Mouse (Mus musculus) liver, embryonic 13.5 days (tissue): Measurements from ENCODE around the gene Rbm7. TPM values are rescaled to one million over a fixed set of nuclear protein-coding genes. Genes with fewer than 3 reads are reported as not detected.
"Not testable (repeated sequence)": the region's sequence is repeated elsewhere in the genome, so short reads cannot be mapped to it uniquely, and the experiment has no call there.

Experiments
- ATAC-seq: fragments of 200-750 bp; cut with Nextera tagmentation; 2 replicates; pipeline ENCODE4 v1.8.0; 2017; ENCODE audit warnings: low read depth, mild to moderate bottlenecking, moderate number of reproducible peaks, moderate library complexity
- DNase-seq: peaks from one replicate; pipeline ENCODE4 v3.0.0; 2022
- H3K27ac ChIP-seq: fragments of 300-500 bp; sonication (generic); 2 replicates; pipeline ENCODE4 v1.5.1; 2015; ENCODE audit warnings: moderate library complexity, mild to moderate bottlenecking, inconsistent platforms
- H3K27me3 ChIP-seq: fragments of 300-500 bp; sonication (generic); 2 replicates; pipeline ENCODE4 v1.6.1; 2015; ENCODE audit warnings: mild to moderate bottlenecking, inconsistent platforms
- H3K36me3 ChIP-seq: fragments of 300-500 bp; sonication (generic); 2 replicates; pipeline ENCODE4 v1.6.1; 2015; ENCODE audit warnings: mild to moderate bottlenecking, inconsistent platforms
- H3K4me1 ChIP-seq: fragments of 300-500 bp; sonication (generic); replicated peaks from 2 replicates; pipeline ENCODE4 v1.6.1; 2015; ENCODE audit warnings: inconsistent platforms
- H3K4me2 ChIP-seq: fragments of 300-500 bp; sonication (generic); 2 replicates; pipeline ENCODE4 v1.6.1; 2015; ENCODE audit warnings: inconsistent platforms, mild to moderate bottlenecking, moderate library complexity
- H3K4me3 ChIP-seq: fragments of 300-500 bp; sonication (generic); replicated peaks from 2 replicates; pipeline ENCODE4 v1.5.1; 2015; ENCODE audit warnings: mild to moderate bottlenecking, inconsistent platforms
- H3K9ac ChIP-seq: fragments of 300-500 bp; sonication (generic); 2 replicates; pipeline ENCODE4 v1.6.1; 2015; ENCODE audit warnings: mild to moderate bottlenecking, inconsistent platforms
- H3K9me3 ChIP-seq: fragments of 300-500 bp; sonication (generic); replicated peaks from 2 replicates; pipeline ENCODE4 v1.6.1; 2016; ENCODE audit warnings: inconsistent platforms
- WGBS: fragments of 180-500 bp; shearing (Covaris S2); methylation state at CpG from one replicate; pipeline ENCODE4 v1.1.7; 2015; ENCODE audit not compliant: insufficient replicate concordance; 5-methylcytosine and 5-hydroxymethylcytosine counted together
- polyA plus RNA-seq: library from polyadenylated mRNA; unstranded; fragments of >200 nt; fragmentation: Nextera tagmentation; extraction: Ambion mirVana; gene quantifications from 2 replicates; pipeline ENCODE4 v1.2.1, GENCODE M21; 2015

Gene Rbm7
- polyA plus RNA-seq, 1 experiment from 2014 or later, result 65.7 TPM

DNA sequence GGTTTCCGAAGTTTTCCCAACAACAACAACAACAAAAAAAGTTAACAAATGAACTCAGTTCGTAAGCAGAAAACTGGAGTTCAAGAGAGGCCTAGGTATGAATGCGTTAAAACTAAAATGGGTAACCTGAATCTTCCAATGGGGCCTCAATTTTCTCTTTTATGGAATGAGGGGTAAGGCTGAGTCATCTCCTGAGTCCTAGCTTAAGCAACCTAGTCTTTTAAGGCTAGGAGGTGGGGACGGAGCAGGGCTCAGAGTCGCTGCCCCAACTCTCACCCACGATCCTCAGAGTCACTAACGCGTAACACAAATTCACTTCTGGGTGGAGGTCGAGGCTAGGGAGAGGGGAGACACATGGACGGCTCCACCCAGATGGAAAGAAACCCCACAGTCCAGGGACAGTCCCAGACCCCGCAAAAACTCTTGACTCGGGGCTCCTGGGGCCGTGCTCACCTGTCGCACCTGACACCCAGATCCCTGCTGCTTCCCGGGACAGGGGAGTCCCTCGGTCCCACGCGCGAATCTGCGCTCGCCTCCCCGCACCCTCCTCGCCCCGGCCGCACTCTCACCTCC is 15.2 kb downstream of the Rbm7 start:
- H3K4me1 ChIP-seq, result peaks cover 51% of the 10 kb centered on the region
- no peak for DNase-seq
- ATAC-seq, result peak; percentile 24
- peak overlapping the region; percentile 92 for H3K9ac ChIP-seq
- H3K4me2 ChIP-seq, result peak overlapping the region; percentile 96
- H3K27me3 ChIP-seq, result no peaks in the 10 kb centered on the region
- H3K36me3 ChIP-seq, result peaks cover 32% of the 10 kb centered on the region
- peak overlapping the region; percentile 82 for H3K27ac ChIP-seq
- H3K4me3 ChIP-seq, result peak overlapping the region; percentile 83
- H3K9me3 ChIP-seq, result no peaks in the 10 kb centered on the region
- 4% methylated on average over 25 of the region's 25 CpGs for WGBS

DNA sequence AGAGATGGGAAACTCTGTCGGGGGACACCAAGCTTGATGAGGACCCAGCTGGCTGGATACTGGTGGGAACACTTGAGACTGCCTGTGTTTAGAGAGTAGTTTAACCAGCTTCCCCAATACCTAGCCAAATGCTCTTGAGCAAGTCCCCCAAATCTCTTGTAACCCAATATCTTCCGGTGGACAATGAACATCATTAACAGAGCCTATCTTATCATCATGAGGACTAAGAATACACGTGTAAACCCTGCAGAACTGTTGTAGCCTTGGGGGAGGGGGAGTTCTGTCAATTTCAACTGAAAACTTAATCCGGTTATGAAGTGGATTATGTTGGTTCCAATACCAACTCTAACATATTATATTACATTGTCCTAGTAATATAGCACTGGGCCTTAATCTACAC is 16.3 kb downstream of the Rbm7 start:
- no peaks in the 10 kb centered on the region for H3K9me3 ChIP-seq
- peaks cover 41% of the 10 kb centered on the region for H3K36me3 ChIP-seq
- H3K27ac ChIP-seq, result no peak overlapping the region
- DNase-seq (no peak), ATAC-seq (no peak)
- peaks cover 51% of the 10 kb centered on the region for H3K4me1 ChIP-seq
- 0 out of 2 replicates have a peak overlapping the region, but pooled peaks have one; percentile 92 for H3K9ac ChIP-seq
- no peaks in the 10 kb centered on the region for H3K27me3 ChIP-seq
- WGBS, result 57% methylated on average over 4 of the region's 4 CpGs
- peak overlapping the region; percentile 96 for H3K4me2 ChIP-seq
- H3K4me3 ChIP-seq, result peak overlapping the region; percentile 83; the same call in 1 of the 2 replicates

DNA sequence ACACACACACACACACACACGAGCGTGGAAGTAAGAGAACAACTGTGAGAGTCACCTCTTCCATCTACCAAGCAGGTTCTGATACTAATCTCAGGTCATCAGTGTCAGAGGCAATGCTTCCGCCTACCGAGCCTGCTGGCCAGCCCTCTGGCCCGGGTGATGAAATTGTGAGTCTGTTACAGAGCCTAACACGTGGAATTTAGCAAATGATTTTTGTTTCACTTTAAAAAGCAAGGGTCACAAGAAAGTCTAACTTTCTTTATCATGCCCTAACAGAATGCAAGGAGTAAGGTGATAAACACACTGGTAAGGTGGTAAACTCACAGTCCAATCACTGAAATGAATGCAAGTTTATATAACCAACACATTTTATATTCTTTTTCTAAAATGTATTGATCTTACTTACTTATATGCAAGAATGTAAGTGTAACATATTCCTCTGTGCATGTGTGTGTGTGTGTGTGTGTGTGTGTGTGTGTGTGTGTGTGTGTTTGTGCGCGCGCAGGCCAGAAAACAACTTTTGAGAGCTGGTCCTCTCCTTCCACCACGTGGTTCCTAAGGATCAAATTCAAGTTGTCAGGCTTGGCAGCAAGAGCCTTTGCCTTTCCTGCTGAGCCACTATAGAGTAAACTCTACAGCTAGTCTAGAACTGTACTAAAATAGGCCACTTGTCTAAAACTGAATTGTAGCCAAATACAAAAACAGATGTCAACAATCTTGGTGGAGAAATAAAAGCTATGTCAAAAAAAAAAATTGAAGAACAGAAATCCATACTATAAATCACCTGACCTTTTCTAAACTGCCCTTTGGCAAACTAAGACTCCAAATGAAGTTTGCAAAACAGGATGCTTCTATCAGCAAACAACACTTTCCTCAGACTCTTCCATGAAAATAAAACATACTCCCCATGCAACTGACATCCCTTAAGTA is 18.6 kb downstream of the Rbm7 start:
- ATAC-seq, result no peak
- no peak overlapping the region for H3K4me2 ChIP-seq
- peaks cover 40% of the 10 kb centered on the region for H3K4me1 ChIP-seq
- no peak overlapping the region for H3K9ac ChIP-seq
- H3K36me3 ChIP-seq, result peaks cover 55% of the 10 kb centered on the region
- H3K9me3 ChIP-seq, result no peaks in the 10 kb centered on the region
- peak overlapping the region; percentile 24; the same call in 1 of the 2 replicates for H3K27ac ChIP-seq
- H3K27me3 ChIP-seq, result no peaks in the 10 kb centered on the region
- 75% methylated on average over 10 of the region's 10 CpGs for WGBS
- no peak overlapping the region for H3K4me3 ChIP-seq
- DNase-seq, result no peak

DNA sequence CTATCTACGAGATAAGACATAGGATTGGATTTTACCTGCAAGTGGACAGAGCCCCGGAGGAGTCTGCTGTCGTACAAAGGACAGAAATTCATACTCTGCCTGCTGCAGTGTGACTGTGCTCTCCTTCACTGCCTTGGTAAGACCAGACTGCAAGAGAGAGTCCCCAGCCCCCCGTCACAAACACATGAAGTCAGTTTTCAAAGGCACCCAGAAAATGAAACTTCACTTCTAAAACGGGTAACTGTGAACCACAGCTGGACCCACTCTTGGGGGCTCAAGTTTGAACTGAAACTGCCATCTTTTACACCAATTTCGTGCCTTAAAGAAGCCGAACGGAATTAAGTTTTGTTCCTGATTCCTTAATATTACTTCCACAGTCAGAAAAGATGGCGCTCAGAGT is 20.7 kb downstream of the Rbm7 start:
- Histone ChIP-seq H3K36me3 (peaks cover 74% of the 10 kb centered on the region), H3K9me3 (no peaks in the 10 kb centered on the region), H3K27ac (no peak overlapping the region), H3K9ac (no peak overlapping the region), H3K4me1 (peaks cover 26% of the 10 kb centered on the region), H3K4me3 (no peak overlapping the region), H3K27me3 (no peaks in the 10 kb centered on the region), H3K4me2 (no peak overlapping the region)
- no peak for ATAC-seq
- no peak for DNase-seq
- 88% methylated on average over 9 of the region's 9 CpGs for WGBS

DNA sequence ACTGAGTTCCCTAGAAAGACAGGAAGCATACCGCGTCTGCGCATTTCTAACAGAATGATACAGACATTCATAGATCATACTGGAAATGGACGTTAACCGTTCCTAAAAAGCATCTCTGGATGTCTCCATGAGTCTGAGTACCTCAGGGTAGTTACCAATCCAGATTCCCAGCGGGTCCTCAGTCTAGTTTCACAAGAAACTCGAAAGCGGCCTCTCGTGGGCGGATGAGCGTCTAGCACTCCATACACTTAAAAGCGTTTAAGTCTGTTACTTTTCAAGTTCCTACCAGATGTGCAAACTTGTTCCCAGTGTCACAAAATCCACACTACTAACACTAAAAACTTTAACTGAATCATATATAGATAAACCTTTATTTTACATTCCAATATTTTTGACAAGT is 22.0 kb downstream of the Rbm7 start:
- peaks cover 80% of the 10 kb centered on the region for H3K36me3 ChIP-seq
- peaks cover 14% of the 10 kb centered on the region for H3K4me1 ChIP-seq
- H3K27me3 ChIP-seq, result no peaks in the 10 kb centered on the region
- H3K9ac ChIP-seq, result no peak overlapping the region
- H3K9me3 ChIP-seq, result no peaks in the 10 kb centered on the region
- no peak overlapping the region for H3K4me2 ChIP-seq
- no peak overlapping the region for H3K27ac ChIP-seq
- 86% methylated on average over 12 of the region's 12 CpGs for whole genome bisulfite sequencing
- no peak overlapping the region for H3K4me3 ChIP-seq
- ATAC-seq, result no peak
- no peak for DNase-seq

- peaks cover 80% of the 10 kb centered on the region for H3K36me3 ChIP-seq
- peaks cover 12% of the 10 kb centered on the region for H3K4me1 ChIP-seq
- no peak for DNase-seq
- H3K9me3 ChIP-seq, result no peaks in the 10 kb centered on the region
- no peak overlapping the region for H3K27ac ChIP-seq
- no peak for ATAC-seq
- H3K4me2 ChIP-seq, result no peak overlapping the region
- no peaks in the 10 kb centered on the region for H3K27me3 ChIP-seq
- 86% methylated on average over 15 of the region's 15 CpGs for WGBS
- H3K9ac ChIP-seq, result no peak overlapping the region
- no peak overlapping the region for H3K4me3 ChIP-seq
These were observed 22.6 kb downstream of the Rbm7 start for GRCm38 (mm10) chr9:48472441-48473025.

- H3K9me3 ChIP-seq, H3K27me3 ChIP-seq, ATAC-seq, DNase-seq, H3K27ac ChIP-seq, H3K9ac ChIP-seq, H3K4me1 ChIP-seq, H3K4me2 ChIP-seq, H3K4me3 ChIP-seq: not testable (repeated sequence)
- 92% methylated on average over 5 of the region's 5 CpGs for WGBS
- peaks cover 67% of the 10 kb centered on the region for H3K36me3 ChIP-seq
These were observed 27.6 kb downstream of the Rbm7 start for GRCm38 (mm10) chr9:48467471-48467870.

GRCm38 (mm10) chr9:48466804-48467203 is 28.3 kb downstream of the Rbm7 start:
- no peak overlapping the region for H3K4me2 ChIP-seq
- no peak overlapping the region for H3K9ac ChIP-seq
- DNase-seq (peak; percentile 55), ATAC-seq (peak; percentile 48)
- H3K4me3 ChIP-seq, result no peak overlapping the region
- no peaks in the 10 kb centered on the region for H3K9me3 ChIP-seq
- 42% methylated on average over 3 of the region's 3 CpGs for whole genome bisulfite sequencing
- no peak overlapping the region for H3K27ac ChIP-seq
- peaks cover 60% of the 10 kb centered on the region for H3K36me3 ChIP-seq
- H3K4me1 ChIP-seq, result no peaks in the 10 kb centered on the region
- no peaks in the 10 kb centered on the region for H3K27me3 ChIP-seq

DNA sequence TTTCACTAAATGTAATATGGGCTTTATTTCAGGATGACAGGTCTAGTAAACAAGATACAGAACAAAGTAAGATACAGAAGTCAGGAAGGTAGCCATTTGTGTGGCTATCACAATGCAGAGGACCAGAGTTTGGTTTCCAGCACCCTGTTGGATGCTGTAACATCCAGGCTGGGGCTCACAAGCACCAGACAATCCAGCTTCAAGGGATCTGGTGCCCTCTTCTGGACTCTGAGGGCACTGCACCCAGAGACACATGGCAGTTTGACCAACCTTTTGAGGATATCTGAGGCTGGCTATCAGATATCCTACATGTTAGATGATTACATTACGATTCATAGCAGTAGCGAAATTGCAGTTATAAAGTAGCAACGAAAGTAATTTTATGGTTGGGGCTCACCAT is 29.4 kb downstream of the Rbm7 start:
- no peak for ATAC-seq
- 85% methylated on average over 3 of the region's 3 CpGs for WGBS

GRCm38 (mm10) chr9:48461545-48461944 is 33.6 kb downstream of the Rbm7 start:
- ATAC-seq (no peak), DNase-seq (no peak)
- Histone ChIP-seq H3K27me3 (no peaks in the 10 kb centered on the region), H3K4me1 (no peaks in the 10 kb centered on the region), H3K9me3 (no peaks in the 10 kb centered on the region), H3K4me2 (no peak overlapping the region), H3K9ac (no peak overlapping the region), H3K27ac (no peak overlapping the region), H3K4me3 (no peak overlapping the region), H3K36me3 (0 out of 2 replicates have a peak, but pooled peaks cover 13% of the 10 kb centered on the region)
- 69% methylated on average over 3 of the region's 3 CpGs for WGBS

More for the DNA sequence above, 29.4 kb downstream of the Rbm7 start:
- Histone ChIP-seq H3K27ac (no peak overlapping the region), H3K27me3 (no peaks in the 10 kb centered on the region), H3K9ac (no peak overlapping the region), H3K4me2 (no peak overlapping the region), H3K36me3 (peaks cover 49% of the 10 kb centered on the region), H3K4me3 (no peak overlapping the region), H3K9me3 (no peaks in the 10 kb centered on the region), H3K4me1 (no peaks in the 10 kb centered on the region)
- no peak for DNase-seq

DNA sequence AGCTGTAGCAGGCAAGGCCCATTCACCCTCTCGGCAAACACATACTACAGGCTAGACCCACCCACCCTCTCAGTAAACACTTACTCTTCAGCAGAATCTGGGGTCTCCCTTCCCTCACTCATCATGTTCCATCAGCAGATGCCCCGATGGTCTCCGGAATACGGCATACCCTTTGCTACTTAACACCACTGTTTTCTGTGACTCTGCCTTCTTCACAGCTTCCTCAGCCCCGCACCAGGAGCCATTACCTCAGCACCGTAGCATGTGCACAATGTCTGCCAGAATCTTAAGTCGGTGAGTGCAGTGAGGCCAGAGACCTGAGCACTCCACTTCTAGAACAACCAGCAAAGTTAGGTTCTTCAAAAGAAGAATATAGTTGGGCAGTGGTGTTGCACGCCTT is 34.4 kb downstream of the Rbm7 start:
- DNase-seq (no peak), ATAC-seq (no peak)
- Histone ChIP-seq H3K27me3 (no peaks in the 10 kb centered on the region), H3K4me1 (no peaks in the 10 kb centered on the region), H3K36me3 (0 out of 2 replicates have a peak, but pooled peaks cover 7% of the 10 kb centered on the region), H3K4me3 (no peak overlapping the region), H3K27ac (no peak overlapping the region), H3K9me3 (no peaks in the 10 kb centered on the region), H3K4me2 (no peak overlapping the region), H3K9ac (no peak overlapping the region)
- 82% methylated on average over 8 of the region's 8 CpGs for WGBS
